Mouse (Mus musculus): Measurements from ENCODE around the gene Eef1g.

- TF ChIP-seq CTCF (IDR thresholded peaks at IDR 0.05; ENCODE audit: low read depth) (no peak), EP300 (optimal IDR thresholded peaks at IDR 0.05) (no peak)
Observed at GRCm38 (mm10) chr19:8967373-8967743, 517 bp downstream of the Eef1g start.
